Comparison of ENCODE assay signal across 9 mouse cellular contexts in genomic region chr7:112865739-112866138, GRCm38 (mm10).
A peak's percentile ranks its signal among the peaks of the same experiment; 100 is the strongest.
DNase-seq lines count a peak whose midpoint lies in the region; ATAC-seq and TF ChIP-seq lines count a peak whose summit lies in the region.
"Had no signal": no experiment of that assay in that cellular context is flagged by ENCODE, and none has a peak within 500 bp of the region (broad histone marks: within the 10 kb centered on the region; RNA-seq: fewer than 3 reads in every experiment).

No protein-coding gene starts in this region.

- no peak overlapping the region for H3K27ac ChIP-seq in heart, adult 2 months
- no peak overlapping the region for H3K27ac ChIP-seq in heart, embryonic 10.5 days
- no peak overlapping the region for H3K27ac ChIP-seq in forebrain, embryonic 15.5 days (replicated peaks)
- no peak overlapping the region for H3K27ac ChIP-seq in lung, embryonic 14.5 days (ENCODE audit: low read depth)
- no peak overlapping the region for H3K27ac ChIP-seq in small intestine, adult 2 months (ENCODE audit: insufficient read depth, low read depth, low read length)
- H3K27ac ChIP-seq: limb, embryonic 13.5 days had no signal

- H3K79me2 ChIP-seq in heart, adult 2 months (replicated peaks; ENCODE audit: control insufficient read depth, insufficient read depth, low read length), result no peaks in the 10 kb centered on the region

- ATAC-seq in forebrain, embryonic 15.5 days (replicated peaks), result 0 out of 2 replicates have a peak, but pooled peaks have one; percentile 18
- ATAC-seq in lung, embryonic 14.5 days (ENCODE audit: insufficient read depth), result no peak

- no peaks in the 10 kb centered on the region for H3K36me3 ChIP-seq in heart, adult 2 months (ENCODE audit: control insufficient read depth, insufficient read depth, low read length)
- peaks cover 60% of the 10 kb centered on the region for H3K36me3 ChIP-seq in heart, embryonic 10.5 days
- H3K36me3 ChIP-seq in forebrain, embryonic 15.5 days, result peaks cover 9% of the 10 kb centered on the region
- H3K36me3 ChIP-seq in lung, embryonic 14.5 days (ENCODE audit: insufficient read depth), result peaks cover 62% of the 10 kb centered on the region
- H3K36me3 ChIP-seq in small intestine, adult 2 months (ENCODE audit: control insufficient read depth, insufficient read depth, low read length), result peaks cover 5% of the 10 kb centered on the region; the same call in 1 of the 2 replicates

- TF ChIP-seq EP300 in heart, adult 2 months (IDR thresholded peaks at IDR 0.05; ENCODE audit: insufficient read depth, low read depth, low read length), result peak; percentile 75; the same call in 1 of the 2 replicates

- peak; percentile 72 to 77 for DNase-seq in heart, adult 2 months
- DNase-seq in heart, embryonic 10.5 days (ENCODE audit: low spot score), result no peak
- DNase-seq in B cell, adult 2 months, result peak; percentile 30 to 37
- peak; percentile 76 for DNase-seq in brain, adult 2 months (ENCODE audit: low read depth, low spot score)
- peak; percentile 66 to 79 for DNase-seq in kidney, adult 8-10 months
- DNase-seq in lung, embryonic 14.5 days, result peak; percentile 82

- no peak overlapping the region for H3K4me3 ChIP-seq in heart, adult 2 months
- no peak overlapping the region for H3K4me3 ChIP-seq in heart, embryonic 10.5 days
- H3K4me3 ChIP-seq in forebrain, embryonic 15.5 days, result no peak overlapping the region
- H3K4me3 ChIP-seq in lung, embryonic 14.5 days (ENCODE audit: low read depth, low read length), result no peak overlapping the region
- H3K4me3 ChIP-seq in small intestine, adult 2 months (ENCODE audit: low read depth, low read length), result no peak overlapping the region
- H3K4me3 ChIP-seq: limb, embryonic 13.5 days had no signal

- no peak overlapping the region for H3K4me2 ChIP-seq in forebrain, embryonic 15.5 days (replicated peaks)
- H3K4me2 ChIP-seq in lung, embryonic 14.5 days, result no peak overlapping the region
- H3K4me2 ChIP-seq: limb, embryonic 13.5 days had no signal

- peaks cover 3% of the 10 kb centered on the region; the same call in 1 of the 2 replicates for H3K4me1 ChIP-seq in heart, adult 2 months (ENCODE audit: control insufficient read depth, insufficient read depth, low read length)
- H3K4me1 ChIP-seq in heart, embryonic 10.5 days, result peaks cover 40% of the 10 kb centered on the region
- peaks cover 8% of the 10 kb centered on the region for H3K4me1 ChIP-seq in forebrain, embryonic 15.5 days
- peaks cover 6% of the 10 kb centered on the region for H3K4me1 ChIP-seq in lung, embryonic 14.5 days (ENCODE audit: insufficient read depth)
- no peaks in the 10 kb centered on the region for H3K4me1 ChIP-seq in small intestine, adult 2 months (ENCODE audit: control insufficient read depth, insufficient read depth, insufficient read length, low read length)

- H3K9ac ChIP-seq in heart, adult 2 months (ENCODE audit: low read depth, low read length), result no peak overlapping the region
- H3K9ac ChIP-seq in forebrain, embryonic 15.5 days (replicated peaks), result no peak overlapping the region
- H3K9ac ChIP-seq in lung, embryonic 14.5 days, result no peak overlapping the region
- H3K9ac ChIP-seq: limb, embryonic 13.5 days had no signal

- peak; percentile 95 for TF ChIP-seq CTCF in heart, adult 2 months (IDR thresholded peaks at IDR 0.05)
- TF ChIP-seq CTCF in lung, embryonic 14.5 days (IDR thresholded peaks at IDR 0.05; ENCODE audit: low read depth), result peak; percentile 90
- TF ChIP-seq CTCF in small intestine, adult 2 months (IDR thresholded peaks at IDR 0.05; ENCODE audit: extremely low read depth, insufficient read length, insufficient replicate concordance, low read depth, low read length), result peak; percentile 70; the same call in 1 of the 2 replicates

- WGBS in heart, adult 2 months, result 12% methylated on average over 2 of the region's 2 CpGs
- WGBS in heart, embryonic 10.5 days, result 11% methylated on average over 2 of the region's 2 CpGs
- WGBS in forebrain, embryonic 15.5 days, result 15% methylated on average over 2 of the region's 2 CpGs
- 13% methylated on average over 2 of the region's 2 CpGs for WGBS in lung, embryonic 14.5 days
- WGBS in small intestine, adult 2 months, result 2% methylated on average over 2 of the region's 2 CpGs

- intact Hi-C loops in heart, adult 2 months (cut with DNase I), result loop anchor here (2.0 to 5.0 kb wide), 4 partner anchors 78 to 203 kb away; partner anchors contain the start of gene Tead1

- no peak for TF ChIP-seq POLR2A in heart, adult 2 months (IDR thresholded peaks at IDR 0.05; ENCODE audit: insufficient read depth, low read depth, low read length)
- no peak for TF ChIP-seq POLR2A in small intestine, adult 2 months (IDR thresholded peaks at IDR 0.05; ENCODE audit: low read depth, low read length)

- H3K9me3 ChIP-seq in heart, embryonic 10.5 days, result no peaks in the 10 kb centered on the region
- no peaks in the 10 kb centered on the region for H3K9me3 ChIP-seq in forebrain, embryonic 15.5 days
- no peaks in the 10 kb centered on the region for H3K9me3 ChIP-seq in lung, embryonic 14.5 days (ENCODE audit: low read depth, low read length)
- H3K9me3 ChIP-seq: limb, embryonic 13.5 days had no signal

- no peaks in the 10 kb centered on the region for H3K27me3 ChIP-seq in heart, adult 2 months (ENCODE audit: control insufficient read depth, insufficient read depth, low read length)
- no peaks in the 10 kb centered on the region for H3K27me3 ChIP-seq in heart, embryonic 10.5 days (ENCODE audit: insufficient read depth, poor library complexity, severe bottlenecking)
- H3K27me3 ChIP-seq in forebrain, embryonic 15.5 days, result no peaks in the 10 kb centered on the region
- no peaks in the 10 kb centered on the region for H3K27me3 ChIP-seq in lung, embryonic 14.5 days (ENCODE audit: insufficient read depth, low read length)
- H3K27me3 ChIP-seq in small intestine, adult 2 months (ENCODE audit: control insufficient read depth, insufficient read depth, low read length), result no peaks in the 10 kb centered on the region
- H3K27me3 ChIP-seq: limb, embryonic 13.5 days had no signal
